Mouse (Mus musculus) 3134 (cell line): ENCODE results near the gene Kantr.
"Not testable (repeated sequence)": the region's sequence is repeated elsewhere in the genome, so short reads cannot be mapped to it uniquely, and the experiment has no call there.

Experiments
- DNase-seq: peaks from one replicate; pipeline ENCODE4 v3.0.0-alpha.2; 2011; ENCODE audit warnings: low spot score; ENCODE audit not compliant: insufficient read length; ENCODE audit errors: extremely low read depth

Kantr gene

DNA sequence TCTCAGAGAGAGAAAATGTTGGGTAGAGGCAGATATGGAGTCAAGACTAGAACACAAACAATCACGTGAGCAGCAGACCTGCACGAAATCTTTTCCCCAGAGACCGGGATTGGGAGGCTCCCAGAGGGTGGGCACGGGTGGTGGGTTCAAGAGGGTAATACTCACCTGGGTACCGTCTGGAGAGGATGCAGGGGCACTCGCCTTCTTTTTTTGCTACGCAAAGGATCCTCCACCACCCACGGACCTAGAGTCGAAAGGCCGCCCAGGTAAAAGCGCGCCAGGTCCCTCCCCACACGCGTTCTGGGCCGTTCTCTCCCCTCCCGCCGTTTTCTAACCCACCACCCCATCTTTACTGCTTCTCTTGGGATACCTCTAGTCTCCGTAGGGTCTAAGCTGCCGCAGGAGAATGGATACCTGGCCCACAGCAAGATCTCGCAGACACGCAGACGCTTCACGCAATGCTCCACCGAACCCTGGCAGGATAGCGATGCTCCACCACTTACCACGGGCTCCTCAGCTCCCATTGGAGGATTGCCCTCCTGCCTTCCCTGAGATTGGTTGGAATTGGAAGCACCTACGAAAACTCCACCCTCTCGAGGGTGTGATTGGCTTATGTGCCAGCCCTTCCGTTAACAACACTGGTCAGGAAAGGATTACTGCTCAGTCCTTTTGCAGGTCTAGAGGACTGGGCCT, at the start of gene Kantr:
Kantr (minus strand) TSS at position 500 of the 693 bp plus-strand sequence.
- peak; percentile 73 for DNase-seq

DNA sequence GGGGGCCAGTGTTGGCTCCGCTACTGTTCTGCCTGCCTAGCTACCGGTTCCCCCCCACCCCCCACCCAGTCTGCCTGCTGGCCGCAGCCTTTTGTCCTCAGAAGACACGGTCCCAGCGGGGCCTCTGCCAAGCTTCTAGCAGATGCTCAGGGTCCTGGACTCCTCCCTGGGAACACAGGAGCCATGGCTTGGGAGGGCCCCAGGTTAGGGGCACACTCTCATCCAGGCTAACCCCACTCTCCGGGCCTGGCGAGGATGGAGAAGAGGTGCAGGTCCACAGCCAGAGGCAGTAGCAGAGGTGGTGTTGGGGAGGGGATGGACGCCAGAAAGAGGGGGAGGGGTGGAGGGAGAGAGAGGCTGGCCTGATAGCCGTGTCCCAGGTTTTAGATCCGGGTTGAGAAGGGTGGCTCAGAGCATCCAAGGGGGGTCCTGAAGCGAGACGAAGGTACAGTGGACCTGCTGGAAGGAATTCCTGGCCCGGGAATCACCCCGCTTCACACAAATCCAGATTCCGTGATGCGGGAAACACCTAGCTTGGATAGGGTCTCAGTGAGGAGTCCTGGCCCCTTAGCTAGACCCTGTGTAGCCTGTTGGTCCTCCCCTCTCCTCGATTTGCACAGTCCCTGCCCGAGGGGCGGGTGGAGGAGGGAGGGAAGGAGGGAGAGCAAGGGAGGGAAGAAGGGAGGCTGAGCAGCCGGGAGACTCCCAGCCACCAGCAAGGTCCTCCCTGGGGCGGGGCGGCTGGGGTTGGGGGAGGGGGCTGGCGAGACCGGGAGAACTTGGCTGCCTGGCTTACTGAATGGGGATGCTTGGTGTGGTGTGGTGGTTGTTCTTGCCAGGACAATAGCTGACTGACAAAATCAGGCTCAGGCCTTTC, 41.3 kb upstream of the Kantr start, which contains the start of gene Gpr173:
Gpr173 (minus strand) TSS at position 308 of the 877 bp plus-strand sequence.
- DNase-seq: peak; percentile 78

DNA sequence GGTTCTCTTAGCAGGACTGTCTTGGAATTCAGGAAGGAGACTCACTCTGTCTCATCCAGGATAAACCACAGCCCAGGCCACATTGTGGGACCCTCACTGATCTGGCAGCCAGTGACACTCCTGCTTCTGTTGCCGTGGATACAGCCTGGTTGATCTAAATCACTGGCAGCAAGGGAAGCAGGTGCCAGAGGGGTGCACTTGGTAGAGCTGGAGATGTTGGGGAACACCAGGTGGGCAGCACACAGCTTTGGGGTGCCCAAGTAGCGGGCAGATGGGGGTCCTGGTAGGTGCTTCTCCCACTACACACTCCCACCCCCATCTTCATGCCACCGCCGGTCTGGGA, 40.7 kb upstream of the Kantr start:
- DNase-seq: no peak

DNA sequence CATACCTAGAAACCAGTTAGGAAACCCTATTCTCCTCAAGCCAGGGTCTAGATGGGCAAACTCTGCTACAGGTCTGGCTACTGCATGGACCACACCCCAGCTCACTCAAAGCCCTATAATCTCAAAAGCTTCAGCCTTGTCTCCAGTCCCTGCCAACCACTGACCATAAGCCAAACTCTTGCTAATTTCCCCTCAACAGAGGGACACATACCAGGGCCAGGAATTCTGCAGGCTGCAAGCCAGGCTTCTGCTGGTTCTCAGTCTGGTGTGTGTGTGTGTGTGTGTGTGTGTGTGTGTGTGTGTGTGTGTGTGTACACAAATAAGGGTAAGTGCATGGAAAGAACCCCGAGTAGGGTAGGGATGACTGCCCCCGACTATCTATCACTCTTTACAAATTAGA, 39.1 kb upstream of the Kantr start:
- no peak for DNase-seq

DNA sequence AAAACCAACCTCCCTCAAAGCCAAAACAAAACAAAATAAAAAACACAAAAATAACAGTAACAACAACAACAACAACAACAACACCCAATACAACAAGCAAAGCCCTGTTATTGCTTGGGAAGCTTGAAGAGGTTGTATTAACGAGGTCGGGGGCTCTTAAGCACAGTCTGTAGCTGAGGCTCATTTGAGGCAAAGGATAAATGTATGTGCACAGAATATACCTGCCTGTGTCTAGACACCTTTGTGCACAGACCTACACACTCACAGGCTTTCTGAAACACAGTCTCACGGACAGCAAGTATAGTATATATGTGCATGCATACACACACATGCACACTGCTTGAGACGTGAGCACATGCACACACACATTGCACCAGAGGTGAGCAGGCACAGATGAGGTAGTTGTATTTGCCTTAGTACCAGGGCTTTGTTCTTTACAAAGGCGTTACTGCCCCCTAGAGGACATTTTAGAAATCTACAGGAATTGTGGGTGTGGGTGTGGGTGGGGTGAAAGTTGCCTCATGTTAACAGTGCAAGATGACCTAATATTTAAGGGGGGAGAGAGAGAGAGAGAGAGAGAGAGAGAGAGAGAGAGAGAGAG, 25.4 kb upstream of the Kantr start:
- peak; percentile 45 for DNase-seq

DNA sequence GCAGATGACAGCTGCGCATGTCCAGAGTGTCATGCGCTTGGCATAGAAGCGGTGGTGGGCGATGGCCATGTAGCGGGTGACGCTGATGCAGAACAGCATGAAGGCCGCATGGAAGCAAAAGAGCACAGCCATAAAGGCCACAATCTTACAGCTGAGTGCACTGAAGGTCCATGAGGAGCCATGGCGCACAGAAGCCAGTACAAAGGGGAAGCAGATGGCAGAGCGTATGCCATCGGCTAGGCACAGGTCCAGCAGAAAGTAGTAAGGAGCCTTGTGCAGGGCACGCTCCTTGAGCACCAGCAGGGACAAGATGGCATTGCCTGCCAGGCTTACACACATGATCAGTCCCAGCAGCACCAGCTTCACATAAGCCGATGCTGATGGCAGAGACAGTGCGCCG, 19.7 kb upstream of the Kantr start:
- DNase-seq: no peak

DNA sequence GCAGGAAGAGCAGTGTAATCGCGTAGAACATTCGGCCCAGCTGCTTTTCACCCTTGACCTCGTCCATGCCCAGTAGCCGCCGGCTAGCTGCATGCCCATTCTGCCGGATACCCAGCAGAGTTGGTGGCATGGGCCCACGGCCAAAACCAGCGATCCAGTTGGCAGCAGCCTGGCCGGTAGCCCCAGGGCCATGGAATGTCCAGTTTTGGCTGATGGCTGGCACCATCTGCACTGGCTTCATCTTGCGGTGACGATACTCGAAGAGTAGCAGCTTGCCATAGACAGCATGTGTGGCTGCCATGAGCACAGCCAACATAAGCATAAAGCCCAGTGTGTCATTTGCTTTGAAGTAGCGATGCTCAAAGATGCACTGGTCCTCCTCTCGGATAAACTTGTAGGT, 19.3 kb upstream of the Kantr start:
- DNase-seq: peak; percentile 7

DNA sequence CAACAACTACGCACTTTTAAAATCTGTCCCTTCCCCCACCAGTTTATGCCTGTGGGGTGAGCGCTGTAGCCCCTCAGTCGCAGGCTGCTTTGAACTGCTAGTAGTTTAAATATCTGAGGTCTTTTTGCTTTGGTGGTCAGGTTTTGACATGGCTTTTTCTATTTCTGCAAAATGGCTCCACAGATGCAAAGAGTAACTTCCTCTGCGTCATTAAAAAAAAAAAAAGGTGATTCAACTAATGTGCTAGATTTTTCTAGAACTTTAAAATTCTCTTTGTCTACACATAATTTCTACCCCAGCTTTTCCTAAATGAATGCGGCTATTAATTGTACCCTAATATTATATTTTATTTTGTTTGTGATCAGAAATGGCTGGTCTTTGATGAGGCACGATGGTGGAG, 15.6 kb upstream of the Kantr start:
- no peak for DNase-seq

DNA sequence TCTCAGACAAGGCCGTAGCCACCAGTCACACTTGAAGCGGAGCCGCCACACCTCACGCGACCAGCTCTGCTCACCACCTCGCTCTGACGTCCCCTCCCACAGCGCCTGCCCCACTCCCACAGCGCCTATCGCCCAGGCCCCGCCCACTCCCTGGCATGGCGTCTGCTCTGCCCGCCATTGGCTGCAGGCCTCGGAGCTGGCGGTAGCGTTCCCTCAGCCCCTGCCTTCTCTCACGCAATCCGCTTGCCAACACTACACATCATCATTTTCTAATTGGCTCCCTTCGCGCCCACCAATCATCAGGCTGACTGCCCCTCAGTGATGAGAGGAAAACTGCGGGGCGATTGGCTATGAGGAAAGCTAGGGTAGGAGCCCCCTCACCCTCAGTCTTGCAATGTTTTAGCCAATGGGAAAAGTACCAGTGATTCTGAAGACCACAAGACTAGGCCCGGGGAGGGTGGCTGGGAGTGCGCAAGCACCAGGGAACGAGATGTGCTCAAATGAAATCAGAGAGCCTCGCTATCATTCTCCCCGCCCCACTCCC, 15.1 kb upstream of the Kantr start, which contains the start of gene Tspyl2:
Tspyl2 (minus strand) TSS at position 68 of the 544 bp plus-strand sequence.
- DNase-seq: peak; percentile 94

DNA sequence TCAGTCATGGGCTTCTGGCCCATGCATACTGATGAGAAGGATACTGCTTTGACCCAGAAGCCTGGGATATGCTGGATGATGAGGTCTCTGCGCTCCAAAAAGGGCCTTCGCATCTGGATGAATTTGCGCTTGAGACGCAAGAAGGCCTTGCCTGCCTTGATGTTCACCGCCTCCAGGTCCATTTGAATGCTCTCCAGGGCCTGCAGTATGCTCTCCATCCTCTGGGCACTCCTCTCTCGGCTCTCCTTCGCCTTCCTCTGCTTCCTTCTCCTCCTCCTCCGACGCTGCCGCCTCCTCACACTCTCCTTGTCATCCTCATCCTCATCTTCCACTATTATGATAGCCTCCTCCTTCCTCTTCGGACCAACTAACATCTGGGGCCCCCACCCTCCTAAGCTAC, 14.2 kb upstream of the Kantr start:
- DNase-seq: peak; percentile 9

DNA sequence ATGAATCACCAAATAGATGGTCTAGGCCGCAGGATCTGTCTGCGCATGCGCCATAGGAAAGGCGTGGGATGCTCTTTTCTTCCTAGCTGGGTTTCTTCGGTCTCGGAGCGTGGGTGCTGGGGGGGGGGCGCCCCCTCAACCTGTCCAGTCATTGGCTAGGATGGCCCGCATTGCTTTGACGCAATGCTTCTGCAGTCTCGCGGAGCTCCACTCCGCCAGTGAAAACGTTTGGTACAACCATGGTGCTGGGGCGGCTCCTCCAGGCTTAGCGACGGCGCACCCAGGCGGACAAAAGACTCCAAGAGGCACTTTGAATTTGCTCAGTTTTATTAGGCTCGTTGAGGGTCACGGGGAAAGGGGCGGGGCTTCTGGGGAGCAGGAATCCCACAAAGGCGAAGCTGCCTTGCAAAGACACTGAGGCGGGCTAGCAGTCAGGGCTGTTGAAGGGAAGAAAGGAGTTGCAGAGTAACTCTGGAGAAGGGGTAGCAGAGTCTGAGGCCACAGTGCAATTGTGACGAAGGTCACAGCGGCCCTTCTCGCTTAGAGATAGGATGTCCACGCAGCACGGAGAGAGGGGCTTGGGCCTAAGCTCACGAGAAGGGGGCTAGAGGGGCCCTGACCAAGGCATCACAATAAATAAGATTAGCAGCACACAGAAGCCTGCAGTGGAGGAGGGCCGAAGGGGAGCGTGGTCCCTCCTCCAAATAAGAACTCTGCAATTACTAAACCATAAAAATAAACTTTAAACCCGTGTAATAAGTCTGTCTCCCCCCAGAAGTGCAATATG, 9.4 kb upstream of the Kantr start:
- peak; percentile 88 for DNase-seq

DNA sequence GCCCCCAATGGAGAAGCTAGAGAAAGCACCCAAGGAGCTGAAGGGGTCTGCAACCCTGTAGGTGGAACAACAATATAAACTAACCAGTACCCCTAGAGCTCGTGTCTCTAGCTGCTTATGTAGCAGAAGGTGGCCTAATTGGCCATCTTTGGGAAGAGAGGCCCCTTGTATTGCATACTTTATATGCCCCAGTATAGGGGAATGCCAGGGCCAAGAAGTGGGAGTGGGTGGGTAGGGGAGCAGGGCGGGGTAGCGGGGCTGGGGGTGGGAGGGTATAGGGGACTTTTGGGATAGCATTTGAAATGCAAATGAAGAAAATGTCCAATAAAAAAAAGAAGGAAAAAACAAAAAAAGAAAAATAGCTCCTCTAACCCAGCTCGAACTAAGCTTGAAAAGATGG, 8.8 kb upstream of the Kantr start:
- not testable (repeated sequence) for DNase-seq

DNA sequence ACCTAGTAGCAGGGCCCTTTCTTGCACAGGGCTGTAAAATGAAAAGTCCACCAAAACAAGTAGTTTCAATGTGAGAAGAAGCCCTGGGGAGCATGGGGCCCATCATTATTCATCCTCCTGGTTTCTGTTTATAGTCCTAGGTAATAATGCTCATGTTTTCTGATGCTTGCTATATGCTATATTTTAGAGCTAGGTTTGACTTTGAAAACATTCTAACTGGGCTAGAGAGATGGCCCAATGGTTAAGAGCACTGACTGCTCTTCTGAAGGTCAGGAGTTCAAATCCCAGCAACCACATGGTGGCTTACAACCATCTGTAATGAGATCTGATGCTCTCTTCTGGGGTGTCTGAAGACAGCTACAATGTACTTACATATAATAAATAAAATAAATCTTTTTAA, 2.1 kb upstream of the Kantr start:
- DNase-seq: not testable (repeated sequence)

DNA sequence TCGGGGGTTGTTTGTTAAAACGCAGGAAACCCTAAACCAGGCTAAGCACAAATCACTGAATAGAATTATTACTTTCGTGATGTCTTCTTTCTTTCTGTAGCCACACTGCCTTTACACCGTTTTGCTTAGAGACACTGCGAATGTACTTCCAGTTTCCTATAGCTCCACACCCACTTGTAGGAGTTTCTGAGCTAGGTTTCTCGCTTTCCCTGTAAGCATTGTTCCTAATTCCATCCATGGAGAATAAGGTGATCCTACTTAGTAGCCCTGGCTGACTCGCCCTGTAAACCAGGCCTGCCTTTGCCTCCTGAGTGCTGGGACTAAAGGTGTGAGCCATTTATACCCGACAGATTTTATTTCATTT, 376 bp upstream of the Kantr start:
- DNase-seq: no peak

DNA sequence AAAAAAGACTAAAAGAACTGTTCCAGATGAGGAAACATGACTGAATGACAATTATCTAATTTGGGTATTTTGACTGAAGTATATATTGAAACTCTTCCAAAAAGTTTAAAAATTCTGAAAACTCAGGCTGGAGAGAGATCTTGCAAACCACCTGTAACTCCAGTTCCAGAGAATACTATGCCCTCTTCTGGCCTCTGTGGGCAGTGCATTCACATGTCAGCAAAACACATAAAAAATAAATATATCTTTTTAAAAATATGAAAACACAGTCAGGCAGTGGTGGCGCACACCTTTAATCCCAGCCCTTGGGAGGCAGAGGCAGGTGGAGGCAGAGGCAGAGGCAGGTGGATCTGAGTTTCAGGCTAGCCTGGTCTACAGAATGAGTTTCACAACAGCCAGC, 3.7 kb downstream of the Kantr start:
- DNase-seq: no peak

DNA sequence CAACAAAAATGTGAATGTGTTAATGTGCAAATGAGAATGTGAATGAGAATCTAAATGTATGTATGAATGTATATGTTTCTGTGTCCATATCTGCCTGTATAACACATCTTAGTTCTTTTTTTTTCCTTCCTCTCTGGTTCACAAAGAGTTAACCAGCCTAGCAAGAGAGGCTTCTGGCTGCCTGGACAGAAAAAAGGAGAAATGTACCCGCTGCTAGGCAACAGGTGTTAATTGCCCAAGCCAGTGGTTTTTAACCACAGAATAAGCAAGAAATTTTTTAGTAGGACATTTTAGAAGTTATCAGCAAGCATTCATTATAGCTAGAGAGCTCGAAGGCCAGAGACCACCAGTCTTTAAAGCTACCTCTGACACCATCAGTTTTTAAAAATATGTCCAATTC, 4.5 kb downstream of the Kantr start:
- no peak for DNase-seq

DNA sequence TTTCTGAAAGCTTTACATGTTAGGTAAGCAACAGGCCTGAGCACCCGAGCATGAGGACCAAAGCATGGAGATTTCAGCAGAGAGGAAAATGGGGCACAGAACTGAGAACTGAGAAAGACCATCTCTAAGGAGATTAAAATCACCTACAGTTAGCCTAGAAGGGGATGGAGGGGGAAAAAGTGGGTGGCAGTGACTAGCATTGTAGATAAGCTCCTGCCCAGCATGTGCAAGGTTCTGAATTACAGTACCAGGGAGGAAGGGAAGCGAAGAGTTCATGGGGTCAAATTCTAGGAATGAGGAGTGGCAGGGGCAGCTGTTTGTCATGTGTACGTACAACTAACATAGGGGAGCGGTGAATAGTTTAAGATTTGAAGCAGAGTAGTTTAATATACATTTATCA, 6.8 kb downstream of the Kantr start:
- DNase-seq: no peak

DNA sequence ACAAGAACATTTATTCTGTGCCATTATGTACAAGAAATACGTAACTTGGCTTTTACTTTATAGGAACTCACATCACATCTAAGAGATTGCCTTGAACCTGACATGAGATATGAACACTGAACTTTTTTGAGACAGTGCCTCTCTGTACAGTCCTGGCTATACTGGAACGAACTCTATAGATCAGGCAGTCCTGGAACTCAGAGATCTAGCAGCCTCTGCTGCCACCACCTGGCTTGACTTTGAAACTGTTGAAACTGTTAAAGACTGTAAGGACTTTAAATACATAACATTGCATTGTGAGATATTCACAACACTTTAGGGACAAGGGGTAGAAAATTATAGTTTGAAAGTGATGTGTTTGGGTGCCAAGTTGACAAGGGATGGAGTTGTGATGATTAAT, 19.4 kb downstream of the Kantr start:
- DNase-seq: no peak

DNA sequence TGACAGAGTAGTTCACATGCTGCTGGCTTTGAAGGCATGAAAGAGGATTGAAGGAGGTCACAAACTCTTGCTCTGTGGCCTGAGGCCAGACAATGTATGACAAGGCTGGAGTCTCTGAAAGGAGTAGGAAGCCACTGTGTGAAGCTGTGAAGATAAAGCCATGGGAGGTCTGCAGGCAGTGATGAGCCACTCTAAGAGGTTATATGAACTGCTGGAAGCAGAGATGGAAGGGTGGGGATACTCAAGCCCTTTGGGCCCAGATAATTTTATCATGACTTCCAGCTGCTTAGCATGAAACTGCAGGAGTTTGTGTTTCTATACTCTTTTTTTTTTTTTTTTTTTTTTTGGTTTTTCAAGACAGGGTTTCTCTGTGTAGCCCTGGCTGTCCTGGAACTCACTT, 19.9 kb downstream of the Kantr start:
- DNase-seq: no peak

DNA sequence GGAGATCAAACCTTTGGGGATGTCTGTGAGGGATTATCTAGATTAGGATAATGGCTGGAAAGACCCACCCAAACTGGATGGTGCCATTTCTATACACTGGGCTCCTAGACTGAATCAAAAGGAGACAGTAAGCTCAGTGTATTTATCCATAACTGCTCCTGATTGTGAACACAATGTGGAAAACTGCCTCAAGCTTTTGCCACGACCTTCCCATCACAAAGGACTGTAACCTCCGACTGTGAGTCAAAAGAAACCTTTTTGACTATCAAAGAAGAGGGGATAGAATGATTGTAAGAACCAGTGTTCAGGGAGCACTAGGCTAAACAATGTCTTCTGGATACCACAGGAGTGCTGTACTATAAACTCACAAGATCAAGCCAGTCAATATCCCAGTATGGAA, 21.1 kb downstream of the Kantr start:
- DNase-seq: no peak

DNA sequence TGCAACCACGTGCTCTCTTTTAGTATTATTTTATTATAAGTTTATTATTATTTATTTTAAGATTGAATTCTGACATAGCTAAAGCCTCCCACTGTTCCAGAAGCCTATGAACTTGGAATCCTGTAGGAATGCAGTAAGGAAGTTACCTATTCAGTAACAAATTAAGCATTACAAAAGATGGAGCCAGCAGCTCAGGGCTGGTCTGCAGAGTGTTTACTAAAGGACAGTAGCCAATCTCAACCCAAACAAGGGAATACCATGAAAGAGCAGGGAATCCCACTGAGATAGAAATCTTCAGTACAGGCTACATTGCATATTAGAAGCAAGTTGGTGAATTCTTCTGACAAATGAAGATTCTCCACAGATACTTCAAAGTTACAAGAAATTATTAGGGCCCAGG, 40.3 kb downstream of the Kantr start:
- not testable (repeated sequence) for DNase-seq
